Mouse (Mus musculus) liver, embryonic 14.5 days (tissue): ENCODE data around the gene Srcin1. TPM values are rescaled to one million over a fixed set of nuclear protein-coding genes. Genes with fewer than 3 reads are reported as not detected.

ENCODE experiments used
- ATAC-seq: fragments of 200-750 bp; cut with Nextera tagmentation; 2 replicates; pipeline ENCODE4 v1.8.0; 2017; ENCODE audit warnings: moderate number of reproducible peaks, mild to moderate bottlenecking, moderate library complexity; ENCODE audit not compliant: insufficient read depth
- DNase-seq, 3 experiments: peaks; one replicate each; pipeline ENCODE4 v3.0.0-alpha.2; 2012 to 2013; ENCODE audit warnings: low read depth in 3 of 3, low spot score in 3 of 3
- H3K27ac ChIP-seq: fragments of 300-500 bp; sonication (generic); 2 replicates; pipeline ENCODE4 v1.5.1; 2014; ENCODE audit warnings: moderate library complexity, mild to moderate bottlenecking, control low read depth, inconsistent platforms
- H3K27me3 ChIP-seq: fragments of 300-500 bp; sonication (generic); 2 replicates; pipeline ENCODE4 v1.6.1; 2014; ENCODE audit warnings: mild to moderate bottlenecking, low read length, moderate library complexity; ENCODE audit not compliant: control insufficient read depth, insufficient read depth
- H3K36me3 ChIP-seq: fragments of 300-500 bp; sonication (generic); replicated peaks from 2 replicates; pipeline ENCODE4 v1.6.1; 2014; ENCODE audit warnings: low read depth; ENCODE audit not compliant: control insufficient read depth, insufficient read depth
- H3K4me1 ChIP-seq, 2 experiments: fragments of 200-500 bp in 1 of 2; fragments of 300-500 bp in 1 of 2; sonication (generic) in 1 of 2; replicated peaks; 2 replicates each; pipeline ENCODE4 v1.6.1; 2012 to 2014; ENCODE audit warnings: antibody characterized with exemption in 1 of 2, inconsistent platforms in 1 of 2, low read length in 1 of 2; ENCODE audit not compliant: control insufficient read depth in 2 of 2, insufficient read depth in 2 of 2
- H3K4me2 ChIP-seq: fragments of 300-500 bp; sonication (generic); 2 replicates; pipeline ENCODE4 v1.6.1; 2014; ENCODE audit warnings: low read depth, mild to moderate bottlenecking, control low read depth, moderate library complexity
- H3K4me3 ChIP-seq, 2 experiments: fragments of 200-500 bp in 1 of 2; fragments of 300-500 bp in 1 of 2; sonication (generic) in 1 of 2; 2 replicates each; pipeline ENCODE4 v1.5.1; 2012 to 2014; ENCODE audit warnings: low read depth in 2 of 2, low read length in 2 of 2, mild to moderate bottlenecking in 2 of 2, control low read depth in 1 of 2, inconsistent platforms in 1 of 2, moderate library complexity in 1 of 2; ENCODE audit not compliant: insufficient read depth in 1 of 2
- H3K9ac ChIP-seq: fragments of 300-500 bp; sonication (generic); replicated peaks from 2 replicates; pipeline ENCODE4 v1.6.1; 2014; ENCODE audit warnings: mild to moderate bottlenecking, control low read depth, moderate library complexity
- H3K9me3 ChIP-seq: fragments of 300-500 bp; sonication (generic); 2 replicates; pipeline ENCODE4 v1.6.1; 2016; ENCODE audit warnings: low read length, mixed read lengths; ENCODE audit not compliant: control insufficient read depth
- CTCF ChIP-seq: IDR thresholded peaks from 2 replicates; pipeline ENCODE4 v1.5.1; 2016; ENCODE audit warnings: antibody characterized with exemption, low read depth, control low read depth
- EP300 ChIP-seq: IDR thresholded peaks from 2 replicates; pipeline ENCODE4 v1.6.1; 2016; ENCODE audit warnings: antibody characterized with exemption, low read depth
- WGBS: fragments of 180-500 bp; shearing (Covaris S2); extraction: QIAGEN DNeasy Blood & Tissue Kit; methylation state at CpG from one replicate; pipeline ENCODE4 v1.1.7; 2014; ENCODE audit not compliant: insufficient replicate concordance; 5-methylcytosine and 5-hydroxymethylcytosine counted together
- polyA plus RNA-seq, 2 experiments: library from polyadenylated mRNA; depleted of rRNA in 1 of 2; stranded (reverse) in 1 of 2; unstranded in 1 of 2; fragments of >200 nt; fragmentation: Nextera tagmentation in 1 of 2; extraction: Ambion mirVana in 1 of 2; gene quantifications; 2 replicates each; pipeline versions ENCODE4 v1.2.1 to v1.2.3; 2012 to 2014

Gene Srcin1
- polyA plus RNA-seq, 2 experiments, result 0.04 TPM; not detected in 1

DNA sequence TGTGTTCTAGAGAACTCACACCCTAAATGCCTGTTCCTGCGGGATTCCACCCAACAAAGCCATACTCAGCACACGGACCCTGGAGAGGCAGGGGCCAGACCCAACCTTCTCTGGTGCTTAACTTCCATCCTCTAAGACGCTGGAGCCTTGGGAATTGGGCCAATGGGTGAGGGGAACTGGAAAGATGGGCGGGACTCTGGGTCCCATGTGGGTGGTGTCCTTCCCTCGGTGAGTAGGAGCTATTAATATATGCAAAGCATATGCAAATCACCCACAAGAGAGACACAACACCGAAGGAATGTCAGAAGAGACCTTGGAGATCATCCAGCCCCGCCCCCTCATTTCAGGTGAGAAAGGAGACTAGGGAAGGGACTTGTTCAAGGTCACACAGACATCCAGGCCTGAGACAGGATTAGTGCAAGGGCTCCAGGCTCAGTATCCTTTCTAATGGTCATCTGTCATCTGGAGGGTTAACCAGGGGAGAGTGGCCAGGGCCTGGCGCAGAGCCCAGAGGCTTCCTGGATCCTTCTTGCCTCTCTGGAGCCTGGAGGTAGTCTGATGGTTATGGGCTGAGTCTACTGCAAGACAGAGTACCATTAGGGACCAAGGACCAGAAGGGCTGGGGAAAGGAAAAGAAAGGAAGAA lies 5.4 kb downstream of the Srcin1 start:
- DNase-seq (no peak), ATAC-seq (no peak)
- Histone ChIP-seq H3K27ac (no peak overlapping the region), H3K4me2 (no peak overlapping the region), H3K9me3 (no peaks in the 10 kb centered on the region), H3K4me3 (no peak overlapping the region), H3K27me3 (peaks cover 69% of the 10 kb centered on the region), H3K9ac (no peak overlapping the region), H3K4me1 (no peaks in the 10 kb centered on the region), H3K36me3 (no peaks in the 10 kb centered on the region)
- no peak for TF ChIP-seq CTCF
- no peak for TF ChIP-seq EP300
- 11% methylated on average over 8 of the region's 8 CpGs for WGBS

DNA sequence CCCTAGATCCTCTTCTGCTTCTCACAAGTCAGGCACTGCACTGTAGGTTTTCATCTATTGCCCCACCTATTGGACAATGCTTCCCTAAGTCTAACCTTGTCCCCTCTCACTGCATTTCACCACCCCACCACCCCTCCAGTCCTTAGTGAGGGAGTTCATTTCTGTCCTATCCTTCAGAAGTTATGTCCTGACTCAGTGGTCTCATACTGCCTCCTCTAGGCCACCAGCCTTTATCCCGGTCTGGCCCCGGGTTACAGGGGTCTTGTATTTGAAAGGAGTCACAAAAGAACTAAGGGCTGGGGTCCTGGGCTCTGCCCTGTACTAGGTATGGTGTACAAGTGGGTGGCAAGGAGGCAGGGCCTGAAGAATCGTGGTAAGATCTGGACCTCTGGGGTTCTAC lies 6.2 kb downstream of the Srcin1 start:
- TF ChIP-seq CTCF (no peak), EP300 (no peak)
- no peak overlapping the region for H3K27ac ChIP-seq
- no peaks in the 10 kb centered on the region for H3K9me3 ChIP-seq
- H3K4me3 ChIP-seq, result no peak overlapping the region
- ATAC-seq, result no peak
- no peak for DNase-seq
- 35% methylated on average over 3 of the region's 3 CpGs for WGBS
- peaks cover 67% of the 10 kb centered on the region for H3K27me3 ChIP-seq
- no peak overlapping the region for H3K4me2 ChIP-seq
- no peaks in the 10 kb centered on the region for H3K4me1 ChIP-seq
- H3K36me3 ChIP-seq, result no peaks in the 10 kb centered on the region
- no peak overlapping the region for H3K9ac ChIP-seq

DNA sequence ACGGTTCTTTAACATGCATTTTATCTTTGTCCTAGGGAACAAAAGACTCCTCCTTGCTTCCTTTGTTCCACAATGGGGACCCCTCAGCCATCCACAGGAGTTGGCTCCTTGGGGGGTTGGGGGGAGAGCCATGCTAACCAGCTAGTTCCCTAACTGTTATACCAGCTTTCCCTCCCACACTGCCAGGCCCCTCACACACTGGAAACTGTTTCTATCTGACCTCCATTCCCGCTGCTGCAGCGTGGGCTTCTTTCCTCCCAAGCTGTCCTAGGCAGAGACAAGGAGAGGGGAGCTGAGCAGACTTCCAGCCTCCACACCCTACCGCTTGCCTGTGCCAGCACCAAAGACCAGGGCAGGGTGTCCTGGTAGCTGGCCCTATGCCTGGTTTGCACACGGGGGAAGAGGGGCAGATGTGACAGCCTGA lies 6.7 kb downstream of the Srcin1 start:
- Histone ChIP-seq H3K27ac (no peak overlapping the region), H3K9me3 (no peaks in the 10 kb centered on the region), H3K36me3 (no peaks in the 10 kb centered on the region), H3K4me1 (no peaks in the 10 kb centered on the region), H3K4me2 (no peak overlapping the region), H3K9ac (no peak overlapping the region), H3K27me3 (peaks cover 62% of the 10 kb centered on the region), H3K4me3 (no peak overlapping the region)
- DNase-seq (no peak), ATAC-seq (no peak)
- 31% methylated on average over 5 of the region's 5 CpGs for WGBS
- TF ChIP-seq CTCF (no peak), EP300 (no peak)

DNA sequence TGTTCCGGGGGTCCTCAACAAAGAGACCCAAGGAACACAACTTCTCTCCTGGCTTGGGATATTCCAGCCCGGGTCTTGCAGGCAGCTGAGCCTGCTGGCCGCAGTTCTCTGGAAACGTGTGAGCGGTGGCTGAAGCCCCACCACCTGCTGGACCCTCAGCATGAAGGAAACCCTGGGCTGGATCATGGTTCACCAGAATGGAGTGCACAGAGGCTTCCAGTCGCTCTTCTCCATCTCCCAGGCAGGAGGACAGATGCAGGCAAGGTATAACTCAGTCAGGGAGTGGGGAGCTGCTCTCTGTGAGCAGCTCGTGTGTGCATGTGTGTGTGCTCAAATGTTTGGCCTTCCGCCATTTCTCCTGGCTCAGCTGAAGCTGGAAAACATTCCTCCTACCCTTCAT lies 7.3 kb downstream of the Srcin1 start:
- 9% methylated on average over 8 of the region's 8 CpGs for WGBS
- no peaks in the 10 kb centered on the region for H3K4me1 ChIP-seq
- no peaks in the 10 kb centered on the region for H3K9me3 ChIP-seq
- H3K4me3 ChIP-seq, result no peak overlapping the region
- TF ChIP-seq CTCF, result no peak
- no peak for TF ChIP-seq EP300
- no peak overlapping the region for H3K9ac ChIP-seq
- no peak overlapping the region for H3K4me2 ChIP-seq
- no peaks in the 10 kb centered on the region for H3K36me3 ChIP-seq
- DNase-seq (peak; percentile 17 to 30 (median 20)), ATAC-seq (no peak)
- H3K27ac ChIP-seq, result no peak overlapping the region
- peaks cover 56% of the 10 kb centered on the region for H3K27me3 ChIP-seq

GRCm38 (mm10) chr11:97567480-97567879 lies 8.5 kb downstream of the Srcin1 start:
- DNase-seq, result no peak
- H3K9me3 ChIP-seq, result no peaks in the 10 kb centered on the region
- 17% methylated on average over 11 of the region's 11 CpGs for WGBS
- no peaks in the 10 kb centered on the region for H3K36me3 ChIP-seq
- no peak overlapping the region for H3K4me3 ChIP-seq
- H3K27ac ChIP-seq, result no peak overlapping the region
- H3K27me3 ChIP-seq, result peaks cover 43% of the 10 kb centered on the region
- no peaks in the 10 kb centered on the region for H3K4me1 ChIP-seq
- no peak overlapping the region for H3K9ac ChIP-seq
- H3K4me2 ChIP-seq, result no peak overlapping the region
- no peak for ATAC-seq
- TF ChIP-seq EP300, result no peak
- TF ChIP-seq CTCF, result no peak
